Mouse (Mus musculus): ENCODE measurements at regions not wholly inside any gene's neighbourhood (a gene's known extent, or its start where the extent isn't known, plus 50 kb on each side); places are given as distances from the start of the nearest gene placed in this dataset.

- TF ChIP-seq CTCF (IDR thresholded peaks at IDR 0.05) (no peak), EP300 (IDR thresholded peaks at IDR 0.05) (no peak)
Measured at GRCm38 (mm10) chr11:43353030-43353429, 73.0 kb downstream of the Pttg1 start.

Measured in lung, postnatal 0 days (tissue).